Mouse (Mus musculus) limb, embryonic 12.5 days (tissue): ENCODE results near the gene Cpa2. TPM values are rescaled to one million over a fixed set of nuclear protein-coding genes. Genes with fewer than 3 reads are reported as not detected.

Experiments
- ATAC-seq: fragments of 200-750 bp; cut with Nextera tagmentation; 2 replicates; pipeline ENCODE4 v1.8.0; 2017; ENCODE audit warnings: low read depth, moderate TSS enrichment; ENCODE audit not compliant: insufficient number of reproducible peaks, insufficient read depth, low FRiP score, low TSS enrichment
- H3K27ac ChIP-seq: fragments of 300-500 bp; sonication (generic); 2 replicates; pipeline ENCODE4 v1.5.1; 2016; ENCODE audit warnings: mild to moderate bottlenecking, moderate library complexity
- H3K27me3 ChIP-seq: fragments of 300-500 bp; sonication (generic); 2 replicates; pipeline ENCODE4 v1.6.1; 2016; ENCODE audit warnings: mild to moderate bottlenecking, moderate library complexity
- H3K36me3 ChIP-seq: fragments of 300-500 bp; sonication (generic); 2 replicates; pipeline ENCODE4 v1.6.1; 2016; ENCODE audit warnings: mild to moderate bottlenecking, moderate library complexity
- H3K4me1 ChIP-seq: fragments of 300-500 bp; sonication (generic); replicated peaks from 2 replicates; pipeline ENCODE4 v1.6.1; 2016
- H3K4me2 ChIP-seq: fragments of 300-500 bp; sonication (generic); 2 replicates; pipeline ENCODE4 v1.6.1; 2016; ENCODE audit warnings: mild to moderate bottlenecking, moderate library complexity
- H3K4me3 ChIP-seq: fragments of 300-500 bp; sonication (generic); replicated peaks from 2 replicates; pipeline ENCODE4 v1.5.1; 2016; ENCODE audit warnings: mild to moderate bottlenecking
- H3K9ac ChIP-seq: fragments of 300-500 bp; sonication (generic); replicated peaks from 2 replicates; pipeline ENCODE4 v1.6.1; 2016; ENCODE audit warnings: mild to moderate bottlenecking, moderate library complexity
- H3K9me3 ChIP-seq: fragments of 300-500 bp; sonication (generic); 2 replicates; pipeline ENCODE4 v1.6.1; 2016; ENCODE audit warnings: mild to moderate bottlenecking, moderate library complexity
- WGBS: fragments of 180-500 bp; shearing (Covaris S2); methylation state at CpG from one replicate; pipeline ENCODE4 v1.1.7; 2016; 5-methylcytosine and 5-hydroxymethylcytosine counted together
- polyA plus RNA-seq: library from polyadenylated mRNA; unstranded; fragments of >200 nt; fragmentation: Nextera tagmentation; extraction: Ambion mirVana; gene quantifications from 2 replicates; pipeline ENCODE4 v1.2.1, GENCODE M21; 2016

Gene Cpa2
- polyA plus RNA-seq, 1 experiment from 2014 or later, result 23.7 TPM

GRCm38 (mm10) chr6:30605111-30605510 lies 63.7 kb downstream of the Cpa2 start:
- ATAC-seq, result no peak
- H3K9me3 ChIP-seq, result no peaks in the 10 kb centered on the region
- WGBS, result 88% methylated on average over 4 of the region's 4 CpGs
- H3K4me1 ChIP-seq, result peaks cover 35% of the 10 kb centered on the region
- H3K4me3 ChIP-seq, result no peak overlapping the region
- H3K27me3 ChIP-seq, result no peaks in the 10 kb centered on the region
- H3K9ac ChIP-seq, result no peak overlapping the region
- peak overlapping the region; percentile 82 for H3K27ac ChIP-seq
- no peak overlapping the region for H3K4me2 ChIP-seq
- H3K36me3 ChIP-seq, result no peaks in the 10 kb centered on the region

- no peaks in the 10 kb centered on the region for H3K27me3 ChIP-seq
- WGBS, result 73% methylated on average over 5 of the region's 5 CpGs
- no peak overlapping the region for H3K4me3 ChIP-seq
- H3K27ac ChIP-seq, result peak overlapping the region; percentile 82
- no peak for ATAC-seq
- H3K9me3 ChIP-seq, result no peaks in the 10 kb centered on the region
- no peak overlapping the region for H3K4me2 ChIP-seq
- H3K9ac ChIP-seq, result no peak overlapping the region
- peaks cover 35% of the 10 kb centered on the region for H3K4me1 ChIP-seq
- H3K36me3 ChIP-seq, result no peaks in the 10 kb centered on the region
Observed at GRCm38 (mm10) chr6:30605672-30606071, 64.3 kb downstream of the Cpa2 start.

GRCm38 (mm10) chr6:30610710-30611109 lies 69.3 kb downstream of the Cpa2 start, which contains the start of gene Cpa5:
Gene Cpa5 (plus strand): TSS chr6:30611010.
- Histone ChIP-seq H3K9ac (no peak within 1 kb of the TSS), H3K4me2 (no peak within 1 kb of the TSS), H3K4me3 (no peak within 1 kb of the TSS), H3K36me3 (no peaks in the 10 kb centered on the region), H3K27ac (0 out of 2 replicates have a peak within 1 kb of the TSS, but pooled peaks have one; percentile 9), H3K27me3 (no peaks in the 10 kb centered on the region), H3K4me1 (peaks cover 21% of the 10 kb centered on the region), H3K9me3 (no peaks in the 10 kb centered on the region)
- WGBS, result 95% methylated on average over 7 of the region's 7 CpGs
- ATAC-seq, result no peak

- H3K4me1 ChIP-seq, result peaks cover 21% of the 10 kb centered on the region
- no peak overlapping the region for H3K27ac ChIP-seq
- no peaks in the 10 kb centered on the region for H3K36me3 ChIP-seq
- H3K4me2 ChIP-seq, result no peak overlapping the region
- H3K9me3 ChIP-seq, result no peaks in the 10 kb centered on the region
- WGBS, result 75% methylated on average over 5 of the region's 5 CpGs
- H3K4me3 ChIP-seq, result no peak overlapping the region
- no peaks in the 10 kb centered on the region for H3K27me3 ChIP-seq
- H3K9ac ChIP-seq, result no peak overlapping the region
- ATAC-seq, result no peak
Observed at GRCm38 (mm10) chr6:30611212-30611611, 69.8 kb downstream of the Cpa2 start.

Other genes starting within 250 kb of the Cpa2 start
- gene Ube2h, start 237.0 kb upstream of the Cpa2 start, polyA plus RNA-seq, result 49.9 and 54.2 TPM in 2 replicates
- 81.7 and 83.3 TPM in 2 replicates for gene Zc3hc1, start 150.6 kb upstream of the Cpa2 start, polyA plus RNA-seq
- 41.8 and 49.8 TPM in 2 replicates for gene Klhdc10, start 139.7 kb upstream of the Cpa2 start, polyA plus RNA-seq
- 36.4 and 39.9 TPM in 2 replicates for gene Tmem209, start 31.8 kb upstream of the Cpa2 start, polyA plus RNA-seq
- gene Ssmem1, start 31.7 kb upstream of the Cpa2 start, polyA plus RNA-seq, result 0.50 TPM in 1 of 2 replicates, not detected in the other
- gene Cpa4, start 26.8 kb downstream of the Cpa2 start, polyA plus RNA-seq, result 1.9 TPM in 2 replicates
- gene Cpa5, start 69.4 kb downstream of the Cpa2 start, polyA plus RNA-seq, result 0.14 and 0.33 TPM in 2 replicates
- gene Cpa1, start 97.6 kb downstream of the Cpa2 start, polyA plus RNA-seq, result 0.40 and 0.64 TPM in 2 replicates
- 51.1 and 53.5 TPM in 2 replicates for gene Cep41, start 152.2 kb downstream of the Cpa2 start, polyA plus RNA-seq
- 1,412 and 1,630 TPM in 2 replicates for gene Mest, start 182.0 kb downstream of the Cpa2 start, polyA plus RNA-seq